Mouse (Mus musculus): ENCODE results near the gene Cfap36.

Cfap36 gene

DNA sequence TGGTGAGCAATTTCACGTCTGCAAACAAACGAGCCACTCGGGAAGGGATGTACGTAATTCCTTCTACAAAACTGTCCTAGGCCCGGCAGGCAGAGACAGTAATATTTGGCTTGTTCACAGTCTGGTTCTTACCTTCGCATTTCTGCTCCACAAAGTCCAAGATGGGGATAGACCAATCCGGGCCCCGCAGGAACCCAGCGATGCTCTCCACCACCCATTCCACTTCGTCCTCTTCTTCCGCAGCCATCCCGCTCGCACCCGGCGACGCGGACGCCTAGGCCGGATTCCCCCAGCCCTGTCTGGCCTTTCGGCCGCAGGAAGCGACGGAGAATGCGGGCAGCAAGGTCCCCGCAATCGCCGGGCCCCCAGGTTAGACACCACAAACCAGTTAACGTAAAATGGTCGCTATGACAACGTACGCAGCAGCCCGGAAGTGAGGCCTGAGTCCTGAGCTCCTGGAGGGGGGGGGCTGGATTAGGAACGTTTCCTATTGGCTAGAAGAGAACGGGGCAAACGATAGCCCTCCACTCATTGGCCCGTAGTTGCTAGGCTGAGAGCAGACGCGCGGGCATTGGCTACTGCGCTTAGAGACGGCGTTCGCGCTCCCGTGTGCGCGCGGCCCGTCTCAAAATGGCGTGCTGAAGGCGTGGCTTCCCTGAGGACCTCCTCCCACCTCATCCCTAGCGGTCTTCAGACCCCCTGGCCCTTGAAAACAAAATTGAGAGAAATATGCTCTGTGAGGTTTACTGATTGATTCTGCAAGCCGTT, at the start of gene Cfap36:
Cfap36 (minus strand) TSS at position 527 of the 768 bp plus-strand sequence.
- DNase-seq (ENCODE audit: low spot score): peak; percentile 98

DNA sequence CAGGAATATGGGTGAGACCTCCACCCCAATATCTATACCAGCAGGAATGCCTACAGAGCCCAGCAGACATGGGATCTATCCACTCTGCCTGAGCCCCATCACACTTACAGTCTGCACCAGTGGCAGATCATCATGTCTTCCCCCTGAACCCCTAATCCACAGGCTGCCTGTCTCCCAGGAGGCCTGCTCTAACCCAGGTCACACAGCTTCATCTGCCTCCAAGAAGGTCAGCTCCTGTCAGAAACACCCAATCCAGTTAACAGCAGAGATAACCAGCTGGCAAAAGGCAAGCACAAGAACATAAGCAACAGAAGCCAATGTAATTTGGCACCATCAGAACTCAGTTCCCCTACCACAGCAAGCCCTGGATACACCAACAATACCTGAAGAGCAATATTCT, 40.1 kb upstream of the Cfap36 start:
- DNase-seq (ENCODE audit: low spot score): no peak

DNA sequence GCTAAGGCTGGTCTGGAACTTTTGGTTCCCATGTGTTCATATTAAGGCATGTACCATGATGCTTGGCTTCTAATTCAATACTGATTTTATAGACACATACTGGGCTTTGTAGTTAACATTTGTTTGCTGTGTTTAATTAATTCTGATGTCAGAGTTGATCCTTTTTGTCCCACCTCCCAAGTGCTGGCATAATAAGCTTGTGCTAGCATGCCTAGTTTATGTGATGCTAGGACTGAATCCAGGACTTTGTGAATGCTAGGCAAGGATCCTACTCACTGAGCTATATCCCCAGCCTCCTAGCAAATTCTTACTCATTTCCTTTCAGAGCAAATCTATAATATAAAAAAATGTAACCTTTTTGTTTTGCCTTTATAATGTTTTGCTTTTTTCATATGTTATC, 38.8 kb upstream of the Cfap36 start:
- DNase-seq (ENCODE audit: low spot score): no peak

DNA sequence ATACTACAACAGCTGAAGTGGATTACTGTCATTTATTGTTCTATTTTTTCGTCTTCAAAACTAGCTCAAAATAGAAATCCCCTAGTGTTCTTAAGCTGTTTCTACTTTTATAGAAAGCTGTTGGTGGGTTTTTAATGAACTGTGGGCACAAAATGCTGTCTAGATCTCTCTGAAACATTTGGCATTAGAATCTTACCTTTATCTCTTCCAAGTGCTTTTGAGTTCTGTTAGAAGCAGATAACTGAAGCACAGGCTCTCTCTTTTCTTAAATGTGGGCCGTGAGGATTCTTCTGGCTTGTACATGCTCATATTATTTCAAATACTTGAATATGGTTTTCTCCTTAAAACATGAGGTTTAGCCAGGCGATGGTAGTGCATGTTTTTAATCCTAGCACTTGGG, 27.5 kb upstream of the Cfap36 start:
- no peak for DNase-seq (ENCODE audit: low spot score)

DNA sequence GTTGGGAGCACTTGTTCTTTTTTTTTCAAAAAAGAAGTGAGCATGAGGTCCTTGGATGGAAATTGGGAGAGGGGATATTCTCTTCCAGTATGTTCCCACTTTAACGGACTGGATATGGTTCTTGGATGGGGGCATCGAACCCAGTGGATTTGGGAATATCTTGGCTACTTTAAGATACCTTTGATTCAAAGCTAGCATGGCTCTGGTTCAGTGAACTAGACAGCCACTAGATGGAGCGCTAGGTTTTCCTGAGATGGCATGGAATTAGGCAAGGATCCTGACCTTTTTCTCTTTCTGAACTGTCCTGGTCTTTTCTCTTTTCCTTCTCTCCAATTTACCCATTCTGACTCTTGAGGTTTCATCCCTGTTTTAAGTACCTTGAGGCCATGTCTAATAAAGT, 20.6 kb upstream of the Cfap36 start:
- DNase-seq (ENCODE audit: low spot score): peak; percentile 74

DNA sequence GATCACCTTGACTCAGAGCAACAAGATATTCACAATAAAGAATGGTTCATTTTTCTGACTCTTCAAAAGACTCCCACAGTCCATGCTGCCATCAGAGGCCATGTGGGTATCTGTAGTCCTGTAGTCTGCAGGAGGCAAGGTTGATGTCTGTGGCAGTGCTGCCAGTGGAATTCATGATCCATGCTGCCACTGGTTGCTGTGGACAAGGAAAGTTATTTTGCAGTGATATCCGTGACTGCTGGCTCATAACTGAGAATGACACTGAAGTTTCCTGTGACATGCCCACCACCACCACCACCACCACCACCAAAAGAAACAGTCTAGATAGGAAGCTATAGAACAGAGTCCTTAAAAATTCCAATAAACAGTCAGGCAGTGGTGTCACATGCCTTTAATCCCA, 7.4 kb upstream of the Cfap36 start:
- DNase-seq (ENCODE audit: low spot score): no peak

DNA sequence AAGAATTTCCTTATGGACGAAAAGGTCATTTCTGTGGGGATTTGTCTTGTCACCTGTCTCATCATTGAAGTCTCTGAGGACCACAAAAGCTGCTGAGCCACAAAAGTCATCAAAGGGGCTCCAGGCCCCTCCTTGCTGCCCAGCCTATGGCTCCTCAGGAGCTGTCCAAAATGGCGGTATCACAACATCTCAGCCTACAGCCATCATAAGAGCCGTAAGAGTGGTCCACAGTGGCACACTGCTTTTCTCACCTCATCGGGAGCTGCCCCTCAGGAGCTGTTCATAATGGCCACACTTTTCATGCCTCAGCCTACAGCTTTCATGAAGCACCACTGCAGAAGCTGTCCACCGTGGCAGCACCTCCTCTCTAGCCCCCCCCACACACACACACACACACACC, 1.2 kb upstream of the Cfap36 start:
- DNase-seq (ENCODE audit: low spot score): no peak

DNA sequence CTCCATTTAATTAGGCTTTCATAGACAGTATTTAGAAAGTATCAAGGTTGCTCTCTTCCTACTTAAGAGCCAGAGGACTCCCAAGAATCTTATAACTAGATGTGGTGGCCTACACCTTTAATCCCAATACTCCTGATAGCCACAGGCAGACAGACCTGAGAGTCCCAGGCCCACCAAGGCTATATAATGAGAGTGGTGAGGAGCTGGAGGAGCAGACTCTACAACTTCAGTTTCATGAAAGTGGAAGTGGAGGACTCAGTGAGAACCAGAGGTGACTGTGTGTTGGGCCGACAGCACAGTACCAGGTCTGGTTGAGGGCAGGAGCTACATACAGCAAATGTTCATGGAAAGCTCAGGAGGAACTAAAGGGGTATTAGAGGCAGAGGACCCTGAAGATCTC, 516 bp upstream of the Cfap36 start:
- peak; percentile 6 for DNase-seq (ENCODE audit: low spot score)

DNA sequence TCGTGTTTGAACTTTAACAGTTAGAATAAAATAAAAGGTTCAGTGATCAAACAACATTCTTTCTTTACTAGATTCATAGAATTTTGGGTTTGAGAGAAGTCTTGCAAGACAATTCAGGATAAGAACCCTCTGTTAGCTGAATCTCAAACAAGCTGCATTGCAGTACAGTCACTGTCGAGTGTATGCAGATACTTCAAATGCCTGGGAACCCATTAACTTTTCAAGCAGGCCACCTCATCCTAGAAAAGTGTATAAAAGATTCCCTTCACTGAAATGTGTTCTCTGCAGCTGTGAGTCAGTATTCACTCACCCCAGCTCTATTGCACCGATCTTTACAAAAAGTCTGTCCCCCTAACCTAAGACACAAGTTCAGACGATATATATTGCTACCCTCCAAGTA, 1.2 kb downstream of the Cfap36 start:
- no peak for DNase-seq (ENCODE audit: low spot score)

DNA sequence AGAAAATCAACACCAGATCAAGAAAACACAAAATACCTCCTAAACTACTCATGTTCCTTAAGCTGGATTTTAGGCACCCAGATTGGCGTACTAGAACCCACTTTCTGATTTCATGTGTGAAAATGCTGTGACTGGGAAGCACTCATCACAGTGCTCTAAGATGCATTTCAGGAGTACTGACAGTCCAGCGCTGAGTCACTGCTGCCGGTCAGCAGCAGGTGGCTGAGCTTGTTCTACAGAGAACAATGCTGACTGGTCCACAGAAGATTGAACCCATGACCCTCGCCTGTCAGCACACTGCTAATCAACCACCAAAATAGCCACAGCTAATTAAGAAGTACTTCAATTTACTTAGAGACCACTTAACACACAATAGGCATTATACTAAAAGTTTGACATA, 5.2 kb downstream of the Cfap36 start:
- no peak for DNase-seq (ENCODE audit: low spot score)

DNA sequence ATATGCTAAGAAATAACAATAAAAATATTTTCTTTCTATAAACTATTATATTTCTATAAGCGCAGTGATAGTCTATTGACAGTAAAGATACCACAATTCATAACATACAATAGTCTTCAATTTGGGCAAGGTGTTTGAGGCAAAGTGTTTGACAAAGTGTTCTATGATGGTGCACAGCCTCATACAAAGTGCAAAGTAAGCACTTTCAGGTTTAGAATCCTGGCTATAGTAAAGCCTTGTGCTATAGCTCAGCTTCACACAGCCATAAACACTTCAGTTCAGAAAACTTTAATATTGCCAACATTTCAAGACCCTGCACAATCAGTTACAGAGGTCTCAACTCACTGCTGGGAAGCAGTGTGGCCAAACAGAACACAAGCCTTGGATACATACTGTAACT, 7.9 kb downstream of the Cfap36 start:
- no peak for DNase-seq (ENCODE audit: low spot score)

DNA sequence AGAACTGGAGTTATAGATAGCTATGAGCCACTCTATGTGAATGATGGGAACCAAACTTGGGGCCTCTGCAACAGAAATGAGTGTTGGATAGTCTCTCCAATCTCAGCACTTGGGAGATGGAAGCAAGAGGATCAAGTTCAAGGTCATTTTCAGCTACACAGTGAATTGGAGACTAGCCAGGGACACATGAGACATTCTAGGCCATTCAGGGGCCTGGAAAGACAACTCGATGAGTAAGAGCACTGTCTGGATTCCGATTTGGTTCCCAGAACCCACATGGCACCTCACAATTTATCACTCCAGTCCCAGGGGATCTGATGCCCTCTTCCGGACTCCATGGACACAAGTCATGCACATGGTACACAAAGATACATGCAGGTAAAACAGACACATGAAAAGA, 8.7 kb downstream of the Cfap36 start:
- DNase-seq (ENCODE audit: low spot score): no peak

DNA sequence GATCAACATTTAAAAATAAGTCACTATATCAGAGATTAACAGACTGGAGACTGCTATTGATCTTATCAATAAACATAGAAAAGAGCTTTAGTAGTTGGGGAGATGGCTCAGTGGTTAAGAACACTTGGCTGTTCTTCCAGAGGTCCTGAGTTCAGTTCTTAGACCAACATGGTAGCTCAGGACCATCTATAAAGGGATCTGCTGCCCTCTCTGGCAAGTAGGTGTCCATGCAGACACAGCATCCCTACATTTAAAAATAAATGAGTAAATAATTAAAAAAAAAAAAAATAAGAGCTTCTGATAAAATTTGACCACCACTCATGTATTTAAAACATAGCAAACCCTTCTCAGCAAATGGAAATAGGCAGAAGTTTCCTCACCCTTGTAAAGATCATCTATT, 9.2 kb downstream of the Cfap36 start:
- no peak for DNase-seq (ENCODE audit: low spot score)

DNA sequence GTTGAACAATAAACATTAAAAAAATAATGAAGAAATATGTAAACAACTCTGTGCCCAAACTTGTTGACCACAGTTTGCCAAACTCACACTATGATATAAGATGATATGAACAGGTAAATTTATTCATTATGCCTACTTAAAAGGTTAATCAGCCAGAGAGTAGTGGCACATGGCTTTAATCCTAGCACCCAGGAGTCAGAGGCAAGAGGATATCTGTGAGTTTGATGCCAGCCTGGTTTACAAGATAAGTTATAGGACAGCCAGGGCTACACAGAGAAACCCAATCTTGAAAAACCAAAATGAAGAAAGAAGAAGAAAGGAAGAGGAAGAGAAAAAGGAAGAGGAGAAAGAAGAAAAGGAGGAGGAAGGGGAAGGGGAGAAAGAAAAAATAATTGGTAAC, 9.8 kb downstream of the Cfap36 start:
- DNase-seq (ENCODE audit: low spot score): no peak

DNA sequence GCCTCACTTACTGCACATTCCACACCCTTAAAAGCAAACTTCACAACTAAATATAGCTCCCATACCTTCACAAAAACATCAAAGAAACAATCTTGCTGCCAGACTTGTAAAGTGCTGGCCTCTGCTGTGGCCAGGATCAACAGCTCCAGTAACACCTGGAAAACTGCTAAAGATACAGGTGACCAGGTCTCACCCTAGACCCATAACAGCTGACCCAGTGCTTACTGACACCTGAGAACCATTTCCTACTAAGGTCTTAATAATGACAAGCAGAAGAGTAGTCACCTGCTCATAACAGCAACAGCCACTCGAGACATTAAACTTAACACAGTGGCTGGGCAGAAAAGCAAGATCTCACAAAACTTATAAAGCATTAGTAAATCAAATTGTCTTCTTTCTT, 13.6 kb downstream of the Cfap36 start:
- no peak for DNase-seq (ENCODE audit: low spot score)

DNA sequence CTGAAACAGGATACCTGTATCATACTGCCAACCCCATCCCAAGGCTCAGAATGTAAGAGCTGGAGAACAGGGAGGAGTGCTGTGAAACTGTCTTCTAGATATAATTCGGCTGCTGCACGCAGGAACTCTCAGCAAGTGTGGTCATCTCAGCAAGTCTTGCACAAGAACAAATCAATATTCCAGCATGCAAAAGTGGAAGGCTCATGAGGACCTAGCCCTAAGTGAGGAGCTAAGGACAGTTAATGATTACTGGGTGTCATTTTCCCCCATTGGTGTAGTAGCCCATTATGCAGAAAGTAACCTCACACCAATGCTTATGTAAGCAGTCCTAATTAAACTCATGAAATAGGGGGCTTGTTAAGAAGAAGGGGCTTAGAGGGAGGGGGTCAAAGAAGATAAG, 18.3 kb downstream of the Cfap36 start:
- DNase-seq (ENCODE audit: low spot score): no peak

DNA sequence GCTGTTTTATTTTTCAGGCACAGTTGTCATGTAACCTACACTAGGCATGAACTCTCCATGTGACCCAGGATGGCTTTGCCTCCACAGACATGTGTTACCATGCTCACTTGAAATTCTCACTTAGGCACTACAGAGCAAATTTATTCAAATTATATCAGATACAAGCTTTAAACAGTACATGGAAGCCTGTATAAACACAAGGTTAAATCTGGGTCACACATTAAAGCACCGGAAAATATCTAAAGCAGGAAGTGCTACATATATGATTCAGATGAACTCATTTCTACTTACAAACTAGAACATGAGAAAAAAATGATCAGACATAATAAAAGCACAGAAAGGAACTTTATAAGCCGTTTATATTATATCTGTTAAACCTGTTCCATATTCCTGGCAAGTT, 22.5 kb downstream of the Cfap36 start:
- no peak for DNase-seq (ENCODE audit: low spot score)

DNA sequence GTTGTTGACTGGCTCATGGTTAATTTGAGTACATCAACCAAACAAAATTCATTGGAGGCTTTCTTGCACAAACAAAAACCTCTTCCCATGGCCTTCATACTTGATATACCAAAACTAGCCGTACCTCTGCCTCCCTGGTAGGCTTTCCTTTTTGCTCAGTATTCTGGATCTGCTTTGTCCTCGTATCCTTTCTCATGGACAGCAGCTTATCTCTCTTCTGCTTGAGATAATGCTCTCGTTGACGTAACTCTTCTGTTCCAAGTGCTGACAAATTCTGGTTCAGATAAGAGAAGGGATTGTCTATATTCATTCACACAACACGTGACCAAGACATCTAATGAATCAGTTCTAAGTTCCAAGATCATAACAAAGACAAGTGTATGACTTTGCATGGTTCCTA, 24.9 kb downstream of the Cfap36 start:
- no peak for DNase-seq (ENCODE audit: low spot score)

DNA sequence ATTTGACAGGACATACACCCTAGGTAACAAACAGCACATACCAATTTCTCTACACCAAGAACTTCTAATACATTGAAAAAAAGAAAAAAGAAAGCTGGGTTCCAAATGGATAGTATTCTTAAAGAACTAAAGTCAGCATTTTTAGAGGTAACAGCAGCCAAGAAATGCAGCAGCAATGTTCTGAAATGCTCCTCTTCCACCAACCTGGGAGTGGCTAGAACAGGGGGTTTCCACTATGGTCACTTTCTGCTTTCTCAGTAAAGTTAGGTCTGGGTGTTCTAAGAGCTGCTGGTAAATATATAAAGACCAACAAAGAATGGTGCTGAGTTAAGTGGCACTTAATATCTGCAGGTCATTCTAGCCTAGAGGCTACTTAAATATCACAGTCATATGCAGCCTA, 28.2 kb downstream of the Cfap36 start:
- no peak for DNase-seq (ENCODE audit: low spot score)

DNA sequence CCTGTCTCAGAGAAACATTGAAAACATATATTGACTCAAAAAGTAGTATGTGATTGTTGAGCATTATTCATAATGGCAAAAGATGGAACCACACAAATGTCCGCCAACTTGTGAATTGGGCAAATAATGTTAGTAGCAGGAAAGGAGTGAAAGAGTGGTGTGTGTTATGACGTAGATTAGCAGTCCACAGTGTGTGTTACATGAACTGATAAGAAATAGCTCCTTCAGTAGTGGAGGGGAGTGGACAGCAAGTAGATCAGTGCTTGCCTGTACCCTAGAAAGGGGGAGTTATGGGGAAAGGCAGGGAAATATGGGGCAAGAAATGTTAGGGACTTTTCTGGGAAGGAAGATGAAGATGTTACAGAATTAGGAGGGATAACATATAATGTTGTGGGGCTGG, 31.0 kb downstream of the Cfap36 start:
- no peak for DNase-seq (ENCODE audit: low spot score)

DNA sequence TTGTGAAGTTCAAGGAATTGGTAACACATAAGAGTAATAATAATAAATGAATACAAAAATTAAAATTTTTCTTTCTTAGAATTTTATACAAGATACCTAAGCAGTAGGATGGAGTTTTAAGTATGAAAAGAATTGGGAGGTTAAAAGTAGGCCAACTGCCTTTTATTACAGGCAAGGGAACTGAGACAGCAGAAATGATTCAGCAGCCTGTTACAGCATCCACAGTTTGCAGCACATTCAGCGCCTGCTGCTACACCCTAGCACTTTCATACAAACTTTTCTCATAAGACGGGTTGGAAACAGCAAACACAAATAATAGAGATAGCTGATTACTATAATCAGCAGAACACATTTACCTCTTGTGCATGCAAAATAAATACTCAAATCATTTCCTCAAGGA, 37.4 kb downstream of the Cfap36 start:
- DNase-seq (ENCODE audit: low spot score): no peak

DNA sequence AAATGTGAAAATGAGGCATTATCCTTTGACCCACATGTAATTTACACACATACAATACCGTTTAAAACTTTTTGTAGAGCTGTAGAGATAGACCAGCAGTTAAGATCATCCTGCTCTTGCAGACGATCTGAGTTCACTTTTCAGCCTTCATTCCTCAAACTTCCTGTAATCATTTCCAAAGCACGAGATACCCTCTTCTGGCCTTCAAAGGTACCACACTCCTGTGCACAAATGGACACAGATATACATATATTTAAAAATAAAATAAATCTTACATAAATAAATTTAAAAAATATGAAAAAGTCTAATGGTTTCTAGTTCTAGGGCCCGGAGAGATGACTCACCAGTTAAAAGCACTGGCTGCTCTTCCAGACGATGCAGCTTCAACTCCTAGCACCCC, 43.6 kb downstream of the Cfap36 start:
- no peak for DNase-seq (ENCODE audit: low spot score)

DNA sequence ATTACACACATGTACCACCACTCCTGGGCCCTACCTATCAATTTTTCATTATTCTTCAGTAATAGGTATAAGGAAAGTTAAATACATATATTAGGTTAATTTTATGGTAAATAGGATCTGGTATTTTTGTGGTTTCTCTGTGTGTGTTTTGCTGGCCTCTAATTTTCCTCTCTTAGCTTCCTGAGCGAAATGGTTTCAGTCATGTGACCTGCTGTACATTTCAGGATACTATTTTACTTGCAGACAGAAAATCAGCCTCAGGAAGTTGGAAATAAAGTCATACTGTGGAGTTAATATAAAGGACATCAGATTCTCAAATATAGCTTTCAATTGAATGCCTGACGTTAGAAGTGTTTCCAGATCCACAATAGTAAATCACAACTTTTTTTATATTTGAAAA, 58.2 kb downstream of the Cfap36 start:
- DNase-seq (ENCODE audit: low spot score): no peak

DNA sequence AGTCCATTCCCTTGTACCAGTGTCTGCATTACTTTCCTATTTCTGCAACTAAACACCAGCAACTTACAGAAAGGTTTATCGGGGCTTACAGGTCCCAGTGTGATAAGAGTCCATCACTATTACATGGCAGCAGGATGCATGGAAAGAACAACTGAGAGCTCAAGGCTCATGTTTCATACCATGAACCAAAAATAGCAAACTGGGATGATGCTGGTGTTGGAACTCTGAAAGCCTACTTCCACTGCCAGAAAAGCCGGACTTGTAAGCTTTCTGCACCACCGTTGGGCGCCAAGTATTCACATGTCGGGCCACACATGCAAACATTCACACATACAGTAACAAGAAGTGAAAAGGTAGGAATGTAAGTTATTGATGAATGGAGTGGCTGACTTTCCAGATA, 65.5 kb downstream of the Cfap36 start:
- no peak for DNase-seq (ENCODE audit: low spot score)

DNA sequence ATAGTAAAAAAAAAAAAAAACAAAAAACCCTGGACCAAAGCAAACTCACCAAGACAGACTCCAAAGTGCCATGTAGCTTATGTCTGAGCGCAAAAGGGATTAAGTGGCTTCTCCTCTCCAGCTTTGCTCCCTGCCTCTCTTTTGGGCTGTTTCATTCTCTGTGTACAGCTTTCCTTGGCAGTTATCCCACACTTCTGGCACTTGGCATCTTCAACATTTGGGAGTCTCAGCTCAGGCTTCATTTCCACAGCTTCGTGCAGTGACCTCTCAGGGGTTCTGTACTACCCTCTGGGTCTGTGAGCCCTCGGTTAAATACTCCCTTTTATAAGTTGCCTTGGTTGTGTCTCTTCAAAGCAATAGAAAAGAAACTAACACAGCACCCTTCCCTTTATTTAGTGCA, 66.6 kb downstream of the Cfap36 start:
- DNase-seq (ENCODE audit: low spot score): no peak

Data from embryo, embryonic 10 days (tissue).